Mouse (Mus musculus) thymus, adult 2 months (tissue): ENCODE results near the gene Rdh19.

Source experiments
- CTCF ChIP-seq: fragments of 200-500 bp; IDR thresholded peaks from 2 replicates; pipeline ENCODE4 v1.5.1; 2012; ENCODE audit warnings: mild to moderate bottlenecking, control low read depth, low read length, moderate library complexity, borderline replicate concordance; ENCODE audit not compliant: control insufficient read depth, poor library complexity, insufficient read depth; ENCODE audit errors: extremely low read depth
- POLR2A ChIP-seq: fragments of 200-500 bp; IDR thresholded peaks from 2 replicates; pipeline ENCODE4 v1.6.1; 2012; ENCODE audit warnings: mild to moderate bottlenecking, low read length, control low read depth, moderate library complexity; ENCODE audit not compliant: control insufficient read depth, poor library complexity, insufficient read depth; ENCODE audit errors: extremely low read depth

DNA sequence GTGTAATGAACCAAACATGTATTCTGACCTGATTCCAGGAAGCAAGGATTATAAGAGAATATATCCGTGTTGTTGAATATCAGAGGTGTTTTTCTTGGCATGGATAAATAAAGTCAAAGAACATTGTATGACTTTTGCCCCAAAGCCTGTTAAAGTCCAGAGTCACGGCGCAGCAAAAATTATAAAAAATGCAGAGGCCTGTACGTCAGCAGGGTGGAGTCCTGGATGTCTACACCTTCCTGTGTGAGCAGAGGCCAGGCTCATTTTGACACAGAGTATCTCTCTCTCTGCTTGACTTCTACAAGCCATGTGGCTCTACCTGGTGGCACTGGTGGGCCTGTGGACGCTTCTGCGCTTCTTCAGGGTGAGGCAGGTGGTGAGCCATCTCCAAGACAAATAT is 48.8 kb upstream of the Rdh19 start, which contains the start of gene Rdh16:
- no peak for TF ChIP-seq CTCF
- no peak for TF ChIP-seq POLR2A
